Comparison of ENCODE assay signal across 8 mouse cellular contexts in genomic region chr8:71366771-71367528, GRCm38 (mm10). TPM values are rescaled to one million over a fixed set of nuclear protein-coding genes. Genes with fewer than 3 reads are reported as not detected.
A peak's percentile ranks its signal among the peaks of the same experiment; 100 is the strongest.
DNase-seq lines count a peak whose midpoint lies in the region; ATAC-seq lines count a peak whose summit lies in the region.

TSS of gene Use1 (plus strand) at chr8:71366848.

- H3K4me1 ChIP-seq in hindbrain, embryonic 13.5 days (replicated peaks) = peaks cover 34% of the 10 kb centered on the region

- no peaks in the 10 kb centered on the region for H3K9me3 ChIP-seq in hindbrain, embryonic 13.5 days

- ATAC-seq in hindbrain, embryonic 13.5 days (ENCODE audit: low FRiP score) = peak; percentile 80

- no peaks in the 10 kb centered on the region for H3K27me3 ChIP-seq in hindbrain, embryonic 13.5 days

- H3K36me3 ChIP-seq in hindbrain, embryonic 13.5 days = peaks cover 13% of the 10 kb centered on the region

- H3K4me2 ChIP-seq in hindbrain, embryonic 13.5 days = peak within 1 kb of the TSS; percentile 84

- WGBS in hindbrain, embryonic 13.5 days = under 1% methylated on average over 56 of the region's 56 CpGs

- H3K4me3 ChIP-seq in hindbrain, embryonic 13.5 days = peak within 1 kb of the TSS; percentile 62

- peak; percentile 96 for DNase-seq in Muller cell, postnatal 12 days (ENCODE audit: inconsistent ontology term)
- DNase-seq in cerebellum, adult 9-11 months = peak; percentile 95
- DNase-seq in frontal cortex, postnatal 14 days (ENCODE audit: low spot score in 2 of 2) = peak; percentile 87 to 88
- DNase-seq in layer of hippocampus, postnatal 25 days (ENCODE audit: extremely low spot score in 1 of 2, low spot score in 1 of 2) = peak; percentile 72 to 92
- peak; percentile 95 for DNase-seq in lung, postnatal 25 days (ENCODE audit: low spot score)
- peak; percentile 89 for DNase-seq in retina, embryonic 14.5 days (ENCODE audit: low spot score)
- DNase-seq in thymus, postnatal 4 days = peak; percentile 92

- H3K27ac ChIP-seq in hindbrain, embryonic 13.5 days = peak within 1 kb of the TSS; percentile 96

- H3K9ac ChIP-seq in hindbrain, embryonic 13.5 days = peak within 1 kb of the TSS; percentile 69

RNA-seq across cellular contexts. Expression of gene Use1, which starts in this region (rescaled TPM):
- polyA plus RNA-seq in hindbrain, embryonic 13.5 days (2015; fragmentation: Nextera tagmentation; extraction: Ambion mirVana) = 109 and 112 TPM in 2 replicates
- total RNA-seq in layer of hippocampus, postnatal 25 days (2021) = 100 to 1,000 TPM; 113 TPM

Comparison
In these comparisons a context has a peak if more than half of its experiments do, and no peak if none do; other contexts are left out.
1. Peak in every context shown above with its lines: DNase-seq, ATAC-seq, H3K4me3 ChIP-seq and H3K27ac ChIP-seq.